Mouse (Mus musculus): Measurements from ENCODE around the gene Nxpe5. TPM values are rescaled to one million over a fixed set of nuclear protein-coding genes. Genes with fewer than 3 reads are reported as not detected.

Gene Nxpe5
- polyA plus RNA-seq, 1 experiment from 2014 or later: not detected

GRCm38 (mm10) chr5:138233778-138234177 is 8.1 kb downstream of the Nxpe5 start:
- Histone ChIP-seq H3K27ac (ENCODE audit: low read depth, low read length) (no peak overlapping the region), H3K36me3 (ENCODE audit: control insufficient read depth, insufficient read depth, low read length) (no peaks in the 10 kb centered on the region), H3K4me3 (ENCODE audit: low read depth, low read length) (no peak overlapping the region), H3K9ac (ENCODE audit: low read length) (no peak overlapping the region), H3K4me2 (no peak overlapping the region), H3K27me3 (ENCODE audit: control insufficient read depth, insufficient read depth, low read length) (no peaks in the 10 kb centered on the region), H3K9me3 (ENCODE audit: control insufficient read depth, low read length) (no peaks in the 10 kb centered on the region), H3K4me1 (ENCODE audit: control insufficient read depth, insufficient read depth, low read length) (no peaks in the 10 kb centered on the region)
- ATAC-seq (ENCODE audit: low FRiP score): no peak
- DNase-seq (ENCODE audit: low spot score, missing footprints): no peak
- 81% methylated on average over 2 of the region's 2 CpGs for WGBS

DNA sequence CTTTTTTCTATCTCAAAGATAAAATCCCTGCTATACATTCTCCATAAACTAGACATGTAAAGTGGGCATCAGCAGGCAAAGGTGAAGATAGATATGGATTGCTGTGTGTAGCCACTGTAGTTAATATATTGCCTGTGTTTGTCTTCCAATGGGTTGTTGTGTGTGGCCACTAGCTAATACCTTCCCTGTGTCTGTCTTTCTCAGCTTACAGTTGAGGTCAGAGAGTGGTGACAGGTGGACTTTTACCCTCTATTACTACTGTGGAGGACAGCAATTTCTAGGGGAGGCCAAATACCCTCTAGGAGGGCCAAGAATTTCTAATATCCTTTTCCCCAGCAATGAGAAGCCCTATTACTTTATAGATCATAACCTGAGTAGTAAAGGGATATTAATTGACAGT is 8.5 kb downstream of the Nxpe5 start:
- Histone ChIP-seq H3K27ac (ENCODE audit: low read depth, low read length) (no peak overlapping the region), H3K4me1 (ENCODE audit: control insufficient read depth, insufficient read depth, low read length) (no peaks in the 10 kb centered on the region), H3K27me3 (ENCODE audit: control insufficient read depth, insufficient read depth, low read length) (no peaks in the 10 kb centered on the region), H3K9ac (ENCODE audit: low read length) (no peak overlapping the region), H3K9me3 (ENCODE audit: control insufficient read depth, low read length) (no peaks in the 10 kb centered on the region), H3K36me3 (ENCODE audit: control insufficient read depth, insufficient read depth, low read length) (no peaks in the 10 kb centered on the region), H3K4me2 (no peak overlapping the region), H3K4me3 (ENCODE audit: low read depth, low read length) (no peak overlapping the region)
- no peak for ATAC-seq (ENCODE audit: low FRiP score)
- no peak for DNase-seq (ENCODE audit: low spot score, missing footprints)

DNA sequence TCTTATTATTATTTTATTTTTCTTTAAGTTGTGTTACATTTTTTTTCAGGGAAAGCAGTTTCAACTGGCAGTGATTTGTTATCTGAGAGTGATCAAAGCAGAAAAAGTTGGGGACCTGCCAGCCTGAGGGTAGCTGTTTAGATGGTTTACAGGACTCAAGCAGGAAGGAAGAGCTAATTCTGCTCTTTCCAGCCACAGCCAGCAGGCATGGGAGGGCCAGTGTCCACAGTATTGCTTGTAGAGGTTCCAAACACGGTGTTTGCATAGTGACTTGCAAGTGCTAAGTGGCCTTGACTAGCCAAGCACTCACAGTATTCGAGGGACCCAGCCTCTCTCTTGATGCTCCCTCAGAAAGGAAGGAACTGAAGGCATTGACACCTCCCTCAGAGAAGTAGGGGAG is 15.8 kb downstream of the Nxpe5 start:
- no peak overlapping the region for H3K9ac ChIP-seq (ENCODE audit: low read length)
- no peaks in the 10 kb centered on the region for H3K4me1 ChIP-seq (ENCODE audit: control insufficient read depth, insufficient read depth, low read length)
- ATAC-seq (ENCODE audit: low FRiP score) (no peak), DNase-seq (ENCODE audit: low spot score, missing footprints) (no peak)
- no peak overlapping the region for H3K4me3 ChIP-seq (ENCODE audit: low read depth, low read length)
- H3K36me3 ChIP-seq (ENCODE audit: control insufficient read depth, insufficient read depth, low read length): no peaks in the 10 kb centered on the region
- H3K9me3 ChIP-seq (ENCODE audit: control insufficient read depth, low read length): no peaks in the 10 kb centered on the region
- no peaks in the 10 kb centered on the region for H3K27me3 ChIP-seq (ENCODE audit: control insufficient read depth, insufficient read depth, low read length)
- WGBS: 36% methylated on average over 2 of the region's 2 CpGs
- H3K4me2 ChIP-seq: no peak overlapping the region
- H3K27ac ChIP-seq (ENCODE audit: low read depth, low read length): no peak overlapping the region

DNA sequence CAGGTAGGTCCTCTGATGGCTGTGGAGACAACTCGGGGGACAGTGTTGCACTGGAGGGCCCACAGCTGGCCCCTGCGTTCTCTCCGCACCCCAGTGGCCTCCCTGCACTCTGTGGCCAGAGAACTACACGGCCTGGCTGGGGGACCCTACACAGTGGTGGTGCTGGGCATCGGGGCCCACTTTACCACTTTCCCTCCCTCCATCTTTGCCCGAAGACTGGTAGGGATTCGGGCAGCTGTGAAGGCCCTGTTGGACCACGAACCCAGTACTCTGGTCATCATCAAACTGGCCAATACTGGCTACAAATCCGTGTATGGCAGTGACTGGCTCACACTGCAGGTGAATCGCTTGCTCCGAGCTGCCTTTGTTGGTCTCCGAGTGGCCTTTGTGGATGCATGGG is 25.4 kb downstream of the Nxpe5 start:
- Histone ChIP-seq H3K4me1 (ENCODE audit: control insufficient read depth, insufficient read depth, low read length) (peaks cover 5% of the 10 kb centered on the region), H3K27me3 (ENCODE audit: control insufficient read depth, insufficient read depth, low read length) (no peaks in the 10 kb centered on the region), H3K27ac (ENCODE audit: low read depth, low read length) (no peak overlapping the region), H3K9ac (ENCODE audit: low read length) (no peak overlapping the region), H3K9me3 (ENCODE audit: control insufficient read depth, low read length) (no peaks in the 10 kb centered on the region), H3K4me3 (ENCODE audit: low read depth, low read length) (no peak overlapping the region), H3K4me2 (no peak overlapping the region), H3K36me3 (ENCODE audit: control insufficient read depth, insufficient read depth, low read length) (no peaks in the 10 kb centered on the region)
- DNase-seq (ENCODE audit: low spot score, missing footprints): no peak
- 83% methylated on average over 12 of the region's 12 CpGs for WGBS
- ATAC-seq (ENCODE audit: low FRiP score): no peak

GRCm38 (mm10) chr5:138253061-138253460 is 27.4 kb downstream of the Nxpe5 start:
- H3K4me1 ChIP-seq (ENCODE audit: control insufficient read depth, insufficient read depth, low read length): peaks cover 9% of the 10 kb centered on the region
- H3K9me3 ChIP-seq (ENCODE audit: control insufficient read depth, low read length): no peaks in the 10 kb centered on the region
- no peak overlapping the region for H3K4me2 ChIP-seq
- ATAC-seq (ENCODE audit: low FRiP score): no peak
- H3K27me3 ChIP-seq (ENCODE audit: control insufficient read depth, insufficient read depth, low read length): no peaks in the 10 kb centered on the region
- H3K36me3 ChIP-seq (ENCODE audit: control insufficient read depth, insufficient read depth, low read length): no peaks in the 10 kb centered on the region
- H3K9ac ChIP-seq (ENCODE audit: low read length): no peak overlapping the region
- H3K27ac ChIP-seq (ENCODE audit: low read depth, low read length): no peak overlapping the region
- H3K4me3 ChIP-seq (ENCODE audit: low read depth, low read length): no peak overlapping the region
- no peak for DNase-seq (ENCODE audit: low spot score, missing footprints)
- 87% methylated on average over 3 of the region's 3 CpGs for WGBS

DNA sequence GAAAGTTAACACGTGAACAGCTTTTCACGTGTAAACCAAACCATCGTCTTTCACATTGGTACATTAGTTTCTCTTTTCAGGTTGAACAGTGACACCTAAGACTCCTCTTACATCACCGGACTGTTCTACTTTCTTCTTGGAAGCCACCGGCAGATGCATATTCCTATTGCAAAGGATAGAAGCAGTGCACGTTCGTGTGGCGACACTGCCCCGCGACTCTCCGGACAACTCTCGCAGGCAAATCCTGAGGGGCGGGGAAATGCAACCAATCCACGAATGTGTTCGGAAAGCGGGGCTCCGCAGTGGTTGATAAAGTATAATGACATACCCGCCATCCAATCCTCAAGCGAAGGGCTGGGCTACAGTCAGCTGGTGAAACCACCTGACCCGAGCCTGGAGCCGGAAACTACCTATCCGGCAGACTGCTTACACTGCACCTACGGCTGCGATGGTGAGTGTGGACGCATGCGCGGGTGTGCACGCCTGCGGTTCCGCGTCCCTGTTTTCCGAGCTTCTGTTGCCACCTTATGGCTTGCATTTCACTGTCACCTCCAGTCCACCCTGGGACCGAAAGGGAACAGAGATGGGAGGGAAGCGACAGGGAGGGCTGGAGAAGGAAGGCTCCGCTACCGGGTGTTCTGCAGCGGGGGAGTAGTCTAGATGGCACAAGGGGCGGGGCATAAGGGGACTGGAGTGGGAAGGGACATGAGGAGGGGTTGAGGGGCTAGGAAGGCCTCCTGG is 29.8 kb downstream of the Nxpe5 start, which contains the start of gene Lamtor4:
TSS of gene Lamtor4 (plus strand) at position 130 of the 741 bp plus-strand sequence.
- Histone ChIP-seq H3K36me3 (ENCODE audit: control insufficient read depth, insufficient read depth, low read length) (peaks cover 13% of the 10 kb centered on the region), H3K27me3 (ENCODE audit: control insufficient read depth, insufficient read depth, low read length) (no peaks in the 10 kb centered on the region), H3K27ac (ENCODE audit: low read depth, low read length) (peak within 1 kb of the TSS; percentile 30; the same call in 1 of the 2 replicates), H3K9ac (ENCODE audit: low read length) (peak within 1 kb of the TSS; percentile 73), H3K9me3 (ENCODE audit: control insufficient read depth, low read length) (no peaks in the 10 kb centered on the region), H3K4me2 (peak within 1 kb of the TSS; percentile 67), H3K4me3 (ENCODE audit: low read depth, low read length) (peak within 1 kb of the TSS; percentile 70), H3K4me1 (ENCODE audit: control insufficient read depth, insufficient read depth, low read length) (peaks cover 9% of the 10 kb centered on the region)
- ATAC-seq (ENCODE audit: low FRiP score) (peak; percentile 99), DNase-seq (ENCODE audit: low spot score, missing footprints) (peak; percentile 95)
- WGBS: under 1% methylated on average over 38 of the region's 38 CpGs

DNA sequence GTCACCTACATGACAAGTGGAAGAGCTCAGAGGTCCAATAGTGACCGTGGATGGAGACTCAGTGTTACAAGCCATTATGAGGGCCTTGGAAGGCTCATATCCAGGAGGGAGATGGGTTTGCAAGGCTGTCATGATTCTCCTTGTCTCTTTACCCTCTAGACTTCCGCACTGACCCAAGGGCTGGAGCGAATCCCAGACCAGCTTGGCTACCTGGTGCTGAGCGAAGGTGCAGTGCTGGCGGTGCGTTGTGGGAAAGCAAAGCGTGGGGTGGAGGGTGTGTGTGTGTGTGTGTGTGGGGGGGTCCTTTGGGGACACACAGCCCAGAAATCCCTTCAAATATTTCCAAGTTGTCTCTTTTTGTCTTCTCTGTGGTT is 30.4 kb downstream of the Nxpe5 start:
- Histone ChIP-seq H3K4me1 (ENCODE audit: control insufficient read depth, insufficient read depth, low read length) (peaks cover 9% of the 10 kb centered on the region), H3K9me3 (ENCODE audit: control insufficient read depth, low read length) (no peaks in the 10 kb centered on the region), H3K9ac (ENCODE audit: low read length) (peak overlapping the region; percentile 73), H3K27me3 (ENCODE audit: control insufficient read depth, insufficient read depth, low read length) (no peaks in the 10 kb centered on the region), H3K27ac (ENCODE audit: low read depth, low read length) (peak overlapping the region; percentile 30; the same call in 1 of the 2 replicates), H3K4me2 (peak overlapping the region; percentile 67), H3K36me3 (ENCODE audit: control insufficient read depth, insufficient read depth, low read length) (peaks cover 17% of the 10 kb centered on the region), H3K4me3 (ENCODE audit: low read depth, low read length) (peak overlapping the region; percentile 70)
- 26% methylated on average over 7 of the region's 7 CpGs for WGBS
- DNase-seq (ENCODE audit: low spot score, missing footprints) (peak; percentile 89), ATAC-seq (ENCODE audit: low FRiP score) (peak; percentile 12; the same call in 1 of the 2 replicates)

DNA sequence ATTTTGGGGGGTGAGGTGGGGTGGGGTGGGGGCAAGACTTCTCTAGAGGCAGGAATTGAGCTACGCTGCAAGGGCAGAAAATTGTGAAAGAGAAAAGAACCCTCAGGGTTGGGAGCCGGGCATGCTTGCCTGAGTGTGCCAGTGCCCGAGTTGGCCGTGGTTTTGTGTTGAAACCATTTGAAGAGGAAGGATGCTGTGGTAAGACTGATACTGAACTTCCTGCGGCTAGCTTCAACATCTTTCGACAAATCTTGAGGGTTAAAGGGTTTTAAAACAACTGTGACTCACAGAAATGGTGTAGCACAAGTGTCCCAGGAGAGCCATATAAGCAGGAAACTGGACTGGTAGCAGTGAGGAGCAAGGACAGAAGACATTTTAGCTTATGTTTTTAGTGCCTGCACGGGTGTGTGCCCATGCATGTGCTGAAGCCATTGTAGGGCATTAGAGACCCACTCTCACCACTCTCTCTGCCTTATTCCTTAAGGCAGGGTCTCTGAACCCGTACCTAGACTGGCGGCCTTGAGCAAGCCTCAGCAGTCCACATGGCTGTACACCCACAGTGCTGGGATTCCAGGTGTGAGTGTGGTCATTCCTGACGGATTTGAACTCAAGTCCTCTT is 31.4 kb downstream of the Nxpe5 start:
- Histone ChIP-seq H3K9ac (ENCODE audit: low read length) (no peak overlapping the region), H3K9me3 (ENCODE audit: control insufficient read depth, low read length) (no peaks in the 10 kb centered on the region), H3K27me3 (ENCODE audit: control insufficient read depth, insufficient read depth, low read length) (no peaks in the 10 kb centered on the region), H3K27ac (ENCODE audit: low read depth, low read length) (no peak overlapping the region), H3K36me3 (ENCODE audit: control insufficient read depth, insufficient read depth, low read length) (peaks cover 25% of the 10 kb centered on the region), H3K4me3 (ENCODE audit: low read depth, low read length) (no peak overlapping the region), H3K4me1 (ENCODE audit: control insufficient read depth, insufficient read depth, low read length) (peaks cover 9% of the 10 kb centered on the region), H3K4me2 (no peak overlapping the region)
- ATAC-seq (ENCODE audit: low FRiP score) (no peak), DNase-seq (ENCODE audit: low spot score, missing footprints) (no peak)
- WGBS: 90% methylated on average over 10 of the region's 10 CpGs

DNA sequence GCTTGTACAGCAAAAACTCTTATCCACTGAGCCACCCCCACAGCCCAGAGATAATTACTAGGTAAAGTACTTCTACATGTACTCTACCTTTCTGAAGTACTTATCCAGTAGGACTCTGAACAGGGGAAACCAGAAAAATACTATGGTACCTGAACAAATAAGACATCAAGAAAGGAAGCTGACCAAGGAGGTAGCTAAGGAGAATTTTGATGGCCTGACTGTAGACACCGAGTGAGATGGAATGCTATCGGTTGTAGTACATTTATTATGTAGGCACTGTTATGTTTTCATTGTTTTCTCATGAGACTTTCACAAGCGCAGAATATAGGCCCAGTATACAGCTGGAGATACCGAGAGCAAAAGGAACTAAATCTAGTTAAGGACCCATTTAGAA is 31.9 kb downstream of the Nxpe5 start:
- Histone ChIP-seq H3K27ac (ENCODE audit: low read depth, low read length) (no peak overlapping the region), H3K9ac (ENCODE audit: low read length) (no peak overlapping the region), H3K27me3 (ENCODE audit: control insufficient read depth, insufficient read depth, low read length) (no peaks in the 10 kb centered on the region), H3K36me3 (ENCODE audit: control insufficient read depth, insufficient read depth, low read length) (peaks cover 25% of the 10 kb centered on the region), H3K4me2 (no peak overlapping the region), H3K4me3 (ENCODE audit: low read depth, low read length) (no peak overlapping the region), H3K9me3 (ENCODE audit: control insufficient read depth, low read length) (no peaks in the 10 kb centered on the region), H3K4me1 (ENCODE audit: control insufficient read depth, insufficient read depth, low read length) (peaks cover 11% of the 10 kb centered on the region)
- DNase-seq (ENCODE audit: low spot score, missing footprints) (no peak), ATAC-seq (ENCODE audit: low FRiP score) (no peak)
- WGBS: 97% methylated on average over 4 of the region's 4 CpGs

All from midbrain, embryonic 11.5 days (tissue).